8 mouse cellular contexts compared by ENCODE assay signal in genomic region chr16:92697227-92697736, GRCm38 (mm10).
A peak's percentile ranks its signal among the peaks of the same experiment; 100 is the strongest.
DNase-seq lines count a peak whose midpoint lies in the region; ATAC-seq and TF ChIP-seq lines count a peak whose summit lies in the region.

No protein-coding gene starts in this region.

- peaks cover 10% of the 10 kb centered on the region for H3K4me1 ChIP-seq in lung, embryonic 14.5 days (ENCODE audit: insufficient read depth)
- H3K4me1 ChIP-seq in neural tube, embryonic 14.5 days (ENCODE audit: control insufficient read depth, insufficient read depth, low read length) = peaks cover 28% of the 10 kb centered on the region

- H3K4me2 ChIP-seq in lung, embryonic 14.5 days = peak overlapping the region; percentile 100
- H3K4me2 ChIP-seq in neural tube, embryonic 14.5 days (ENCODE audit: low read depth, low read length) = peak overlapping the region; percentile 60

- no peak for TF ChIP-seq CTCF in lung, embryonic 14.5 days (IDR thresholded peaks at IDR 0.05; ENCODE audit: low read depth)

- WGBS in lung, embryonic 14.5 days = under 1% methylated on average over 53 of the region's 53 CpGs
- WGBS in neural tube, embryonic 14.5 days = 0% methylated on average over 53 of the region's 53 CpGs

- peak; percentile 94 for DNase-seq in 416B (ENCODE audit: low read depth)
- DNase-seq in T-cell, adult 2 months (ENCODE audit: low spot score) = peak; percentile 44
- DNase-seq in embryo, embryonic 9.5 days (ENCODE audit: extremely low spot score) = peak; percentile 72
- DNase-seq in heart, adult 18-20 months = peak; percentile 86 to 92
- DNase-seq in kidney, adult 11 months = peak; percentile 80
- peak; percentile 95 for DNase-seq in lung, embryonic 14.5 days
- DNase-seq in thymus, postnatal 10 days (ENCODE audit: low spot score in 2 of 2) = peak; percentile 68 to 74

- no peaks in the 10 kb centered on the region for H3K9me3 ChIP-seq in lung, embryonic 14.5 days (ENCODE audit: low read depth, low read length)
- no peaks in the 10 kb centered on the region for H3K9me3 ChIP-seq in neural tube, embryonic 14.5 days (ENCODE audit: control insufficient read depth, low read length)

- H3K4me3 ChIP-seq in lung, embryonic 14.5 days (ENCODE audit: low read depth, low read length) = peak overlapping the region; percentile 61
- peak overlapping the region; percentile 31 for H3K4me3 ChIP-seq in neural tube, embryonic 14.5 days (ENCODE audit: low read depth, low read length)

- H3K36me3 ChIP-seq in lung, embryonic 14.5 days (ENCODE audit: insufficient read depth) = no peaks in the 10 kb centered on the region
- H3K36me3 ChIP-seq in neural tube, embryonic 14.5 days (ENCODE audit: control insufficient read depth, insufficient read depth, low read length) = no peaks in the 10 kb centered on the region

- peak overlapping the region; percentile 89 for H3K27ac ChIP-seq in lung, embryonic 14.5 days (ENCODE audit: low read depth)
- H3K27ac ChIP-seq in neural tube, embryonic 14.5 days (ENCODE audit: low read depth, low read length) = no peak overlapping the region

- peaks cover 46% of the 10 kb centered on the region for H3K27me3 ChIP-seq in lung, embryonic 14.5 days (ENCODE audit: insufficient read depth, low read length)
- peaks cover 62% of the 10 kb centered on the region for H3K27me3 ChIP-seq in neural tube, embryonic 14.5 days (ENCODE audit: control insufficient read depth, insufficient read depth, low read length)

- ATAC-seq in lung, embryonic 14.5 days (ENCODE audit: insufficient read depth) = peak; percentile 94
- peak; percentile 71 for ATAC-seq in neural tube, embryonic 14.5 days (ENCODE audit: low read depth)

- H3K9ac ChIP-seq in lung, embryonic 14.5 days = peak overlapping the region; percentile 77
- peak overlapping the region; percentile 32; the same call in 1 of the 2 replicates for H3K9ac ChIP-seq in neural tube, embryonic 14.5 days (replicated peaks; ENCODE audit: low read depth, low read length)

Comparison
In these comparisons a context has a peak if more than half of its experiments do, and no peak if none do; other contexts are left out.
1. DNase-seq: peak in every context shown above with its lines; median percentile 95 in lung, embryonic 14.5 days; 94 in 416B; 89 in heart, adult 18-20 months; 80 in kidney, adult 11 months; 72 in embryo, embryonic 9.5 days; 71 in thymus, postnatal 10 days; 44 in T-cell, adult 2 months.